12 mouse cellular contexts compared by ENCODE assay signal in the genomic region with DNA sequence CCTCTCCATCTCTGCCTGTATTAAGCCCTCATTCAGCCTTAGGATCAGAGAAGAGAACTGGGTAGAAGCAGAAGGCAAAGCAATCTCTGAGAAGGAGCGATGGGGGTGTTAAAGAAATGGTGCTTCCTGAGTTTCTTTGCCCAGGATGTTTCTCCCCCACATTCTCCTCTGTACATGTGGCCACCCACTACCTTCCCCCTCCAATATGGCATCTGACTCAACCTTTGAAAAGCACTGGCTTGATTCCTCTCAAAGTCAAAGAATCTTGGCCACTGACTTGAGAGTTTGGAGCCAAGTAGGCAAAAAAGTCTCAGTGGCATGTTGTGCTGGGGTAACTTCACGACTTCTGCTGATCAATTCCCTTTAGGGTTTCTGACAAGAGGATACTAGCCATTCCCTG.
"Had no signal": no experiment of that assay in that cellular context is flagged by ENCODE, and none has a peak within 500 bp of the region (broad histone marks: within the 10 kb centered on the region; RNA-seq: fewer than 3 reads in every experiment).

No protein-coding gene starts in this region.

- DNase-seq: kidney, adult 18-20 months; kidney, adult 9 months; kidney, postnatal 14 days; kidney, postnatal 4 days; liver, embryonic 13.5 days; lung, adult 2 months; lung, postnatal 14 days; lung, postnatal 4 days; midbrain, embryonic 14.5 days; spleen, adult 18-20 months; thymus, adult 18-20 months; thymus, postnatal 36 days had no signal
